Mouse (Mus musculus) C2C12 (cell line): ENCODE results near the gene Mlip. TPM values are rescaled to one million over a fixed set of nuclear protein-coding genes. Genes with fewer than 3 reads are reported as not detected.
"Not testable (repeated sequence)": the region's sequence is repeated elsewhere in the genome, so short reads cannot be mapped to it uniquely, and the experiment has no call there.

ENCODE experiments used
- H3K27me3 ChIP-seq: one replicate; pipeline ENCODE4 v1.6.1; 2011; ENCODE audit not compliant: control insufficient read depth, insufficient read depth, insufficient read length
- H3K36me3 ChIP-seq: one replicate; pipeline ENCODE4 v1.6.1; 2011; ENCODE audit not compliant: control insufficient read depth, insufficient read depth
- H3K4me3 ChIP-seq: one replicate; pipeline ENCODE4 v1.5.1; 2011; ENCODE audit warnings: mild to moderate bottlenecking, control low read depth; ENCODE audit not compliant: poor library complexity, insufficient read depth, severe bottlenecking
- H3K79me2 ChIP-seq: one replicate; pipeline ENCODE4 v1.6.1; 2011; ENCODE audit not compliant: control insufficient read depth, insufficient read depth
- H3K79me3 ChIP-seq: one replicate; pipeline ENCODE4 v1.6.1; 2011; ENCODE audit warnings: low read depth, control low read depth
- H3ac ChIP-seq: one replicate; pipeline ENCODE3; 2011; ENCODE audit warnings: low read depth; ENCODE audit not compliant: control insufficient read depth, insufficient read length
- CEBPB ChIP-seq: IDR thresholded peaks from one replicate; pipeline ENCODE4 v1.6.1; 2011; ENCODE audit warnings: low read depth, mild to moderate bottlenecking, control low read depth, moderate library complexity
- CTCF ChIP-seq: IDR thresholded peaks from one replicate; pipeline ENCODE4 v1.5.1; 2011; ENCODE audit not compliant: control insufficient read depth, insufficient read depth, insufficient read length
- FOSL1 ChIP-seq: IDR thresholded peaks from one replicate; pipeline ENCODE4 v1.8.0; 2011; ENCODE audit warnings: mild to moderate bottlenecking, low read length; ENCODE audit not compliant: poor library complexity, insufficient read depth, severe bottlenecking
- MAX ChIP-seq: IDR thresholded peaks from one replicate; pipeline ENCODE4 v1.6.1; 2011; ENCODE audit warnings: mild to moderate bottlenecking, control low read depth
- MYOD1 ChIP-seq: IDR thresholded peaks from one replicate; pipeline ENCODE4 v1.6.1; 2011; ENCODE audit warnings: low read depth; ENCODE audit not compliant: control insufficient read depth, insufficient read length
- MYOG ChIP-seq: IDR thresholded peaks from one replicate; pipeline ENCODE4 v1.6.1; 2011; ENCODE audit not compliant: control insufficient read depth, insufficient read length; ENCODE audit errors: extremely low read depth
- USF1 ChIP-seq: IDR thresholded peaks from one replicate; pipeline ENCODE4 v1.6.1; 2011; ENCODE audit warnings: low read depth, mild to moderate bottlenecking, control low read depth, moderate library complexity
- polyA plus RNA-seq: library from polyadenylated mRNA; unstranded; fragments of >200 nt; fragmentation: generic; extraction: Trizol; gene quantifications from one replicate; pipeline ENCODE4 v1.2.1, GENCODE M21; 2012; ENCODE audit warnings: missing spikeins

Mlip gene
- polyA plus RNA-seq, 1 experiment = 0.02 TPM

DNA sequence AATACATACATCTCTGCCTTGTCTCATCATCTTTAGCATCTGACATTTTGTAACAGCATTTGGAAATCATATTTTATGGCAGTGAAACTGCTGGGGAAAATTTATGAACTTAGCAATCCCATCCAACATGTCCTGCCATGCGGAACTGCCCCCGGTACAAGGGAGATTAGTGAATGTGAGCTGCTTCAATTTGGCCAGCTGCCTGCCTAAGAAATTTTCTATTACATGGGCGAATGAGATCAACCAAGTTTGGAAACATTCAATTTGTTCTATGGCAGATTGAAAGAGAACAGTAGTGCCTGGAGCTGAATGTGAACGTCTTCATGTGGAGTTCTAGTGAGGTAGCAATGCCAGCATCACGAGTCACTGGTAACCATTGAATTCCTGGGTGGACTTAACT is 191.0 kb downstream of the Mlip start:
- Histone ChIP-seq H3ac (no peak overlapping the region), H3K27me3 (no peaks in the 10 kb centered on the region), H3K36me3 (no peaks in the 10 kb centered on the region), H3K79me2 (no peaks in the 10 kb centered on the region), H3K4me3 (no peak overlapping the region), H3K79me3 (no peaks in the 10 kb centered on the region)
- TF ChIP-seq FOSL1 (no peak), MAX (no peak), MYOG (no peak), CEBPB (no peak), USF1 (no peak), MYOD1 (no peak), CTCF (no peak)

DNA sequence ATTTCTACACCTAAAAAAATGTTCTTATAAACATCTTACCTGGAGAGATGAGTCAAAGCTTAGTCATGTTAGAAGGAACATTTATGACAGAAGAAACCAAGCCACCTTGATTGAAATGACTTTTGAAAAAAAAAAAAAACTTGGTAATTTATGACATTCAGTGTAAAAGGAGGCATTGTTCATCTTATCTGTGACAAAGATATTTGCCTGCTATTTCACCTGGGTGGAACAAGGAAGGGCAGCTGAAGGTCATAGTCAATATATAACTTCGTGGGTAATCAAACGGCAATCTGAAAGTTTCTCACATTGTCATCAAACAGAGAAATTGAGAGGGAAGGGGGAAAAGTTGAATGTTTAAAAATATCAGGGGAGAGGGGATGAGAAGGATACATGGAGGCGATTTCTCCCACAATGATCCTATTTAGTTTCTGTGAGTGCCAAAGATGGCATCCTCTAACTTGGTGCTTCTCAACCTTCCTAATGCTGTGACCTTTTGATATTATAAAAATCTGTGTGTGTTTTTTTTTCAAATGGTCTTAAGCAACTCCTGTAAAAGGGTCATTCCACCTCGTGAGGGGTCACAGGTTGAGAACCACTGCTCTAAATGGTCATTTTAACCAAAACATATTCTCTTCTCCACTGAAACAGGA is 192.4 kb downstream of the Mlip start:
- Histone ChIP-seq H3K79me3 (no peaks in the 10 kb centered on the region), H3K4me3 (no peak overlapping the region), H3K27me3 (no peaks in the 10 kb centered on the region), H3K36me3 (no peaks in the 10 kb centered on the region), H3ac (no peak overlapping the region), H3K79me2 (no peaks in the 10 kb centered on the region)
- TF ChIP-seq USF1 (no peak), MAX (no peak), CEBPB (no peak), FOSL1 (no peak), MYOD1 (no peak), MYOG (no peak), CTCF (no peak)

DNA sequence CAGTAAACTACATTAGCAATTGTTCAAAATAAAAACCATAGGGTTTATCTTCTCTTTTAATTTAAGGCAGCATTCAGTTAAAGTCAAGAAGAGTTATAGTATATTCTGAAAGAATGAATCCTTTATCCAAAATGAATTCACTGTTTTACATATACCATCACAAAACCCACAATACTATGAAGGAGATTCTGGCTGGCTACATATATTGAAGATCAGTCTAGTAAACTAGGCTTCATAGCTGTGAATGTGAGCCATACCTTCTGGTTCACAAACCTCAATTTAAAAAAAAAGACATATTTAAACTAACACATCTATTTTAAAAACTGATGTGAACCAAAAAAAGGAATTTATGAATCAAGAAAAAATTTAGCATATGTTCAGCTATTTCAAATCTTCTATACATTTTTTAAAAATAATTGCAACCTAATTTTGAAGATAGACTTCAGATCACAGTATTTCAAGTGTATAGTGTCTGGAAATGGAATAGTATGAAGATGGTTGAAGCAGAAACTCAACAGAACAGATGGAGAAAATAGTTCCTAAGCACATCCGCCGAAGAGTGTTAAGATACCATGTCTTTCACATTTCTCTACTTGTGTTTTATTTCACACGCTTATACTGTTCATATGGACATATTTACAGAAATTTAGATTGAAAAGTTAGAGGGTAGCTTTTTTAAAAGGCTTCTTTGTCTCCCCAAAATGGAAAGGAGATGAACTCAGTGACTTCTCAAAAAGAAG is 204.1 kb downstream of the Mlip start:
- no peak overlapping the region for H3ac ChIP-seq
- no peaks in the 10 kb centered on the region for H3K36me3 ChIP-seq
- H3K79me2 ChIP-seq = no peaks in the 10 kb centered on the region
- no peak overlapping the region for H3K4me3 ChIP-seq
- H3K27me3 ChIP-seq = no peaks in the 10 kb centered on the region
- no peaks in the 10 kb centered on the region for H3K79me3 ChIP-seq
- TF ChIP-seq MYOD1 = no peak
- no peak for TF ChIP-seq USF1
- no peak for TF ChIP-seq FOSL1
- TF ChIP-seq MYOG = no peak
- no peak for TF ChIP-seq CEBPB
- TF ChIP-seq MAX = no peak
- TF ChIP-seq CTCF = no peak

DNA sequence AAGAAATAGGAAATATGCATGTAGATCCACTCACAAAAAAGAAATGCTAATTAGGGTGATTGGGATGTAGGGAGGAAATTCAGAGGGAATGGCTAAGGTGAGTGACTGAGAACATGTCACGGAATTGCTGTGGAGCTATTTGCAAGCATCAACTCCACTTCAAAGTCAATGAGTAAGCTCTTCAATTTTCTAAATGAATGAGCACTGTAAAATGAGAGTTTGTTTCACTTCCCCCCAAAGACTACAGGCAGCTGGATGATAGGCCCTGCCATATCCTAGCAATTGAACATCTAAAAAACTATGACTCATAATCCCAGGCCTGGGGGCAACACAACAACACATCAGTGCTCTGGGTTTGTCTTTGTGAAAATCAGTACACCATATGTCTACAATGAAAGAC is 233.0 kb downstream of the Mlip start:
- no peaks in the 10 kb centered on the region for H3K79me3 ChIP-seq
- no peak for TF ChIP-seq MYOD1
- TF ChIP-seq MAX = no peak
- no peak for TF ChIP-seq CTCF
- TF ChIP-seq USF1 = no peak
- no peak for TF ChIP-seq MYOG
- TF ChIP-seq CEBPB = no peak
- no peak for TF ChIP-seq FOSL1
- no peaks in the 10 kb centered on the region for H3K36me3 ChIP-seq
- H3ac ChIP-seq = no peak overlapping the region
- no peaks in the 10 kb centered on the region for H3K27me3 ChIP-seq
- H3K79me2 ChIP-seq = no peaks in the 10 kb centered on the region
- H3K4me3 ChIP-seq = no peak overlapping the region

DNA sequence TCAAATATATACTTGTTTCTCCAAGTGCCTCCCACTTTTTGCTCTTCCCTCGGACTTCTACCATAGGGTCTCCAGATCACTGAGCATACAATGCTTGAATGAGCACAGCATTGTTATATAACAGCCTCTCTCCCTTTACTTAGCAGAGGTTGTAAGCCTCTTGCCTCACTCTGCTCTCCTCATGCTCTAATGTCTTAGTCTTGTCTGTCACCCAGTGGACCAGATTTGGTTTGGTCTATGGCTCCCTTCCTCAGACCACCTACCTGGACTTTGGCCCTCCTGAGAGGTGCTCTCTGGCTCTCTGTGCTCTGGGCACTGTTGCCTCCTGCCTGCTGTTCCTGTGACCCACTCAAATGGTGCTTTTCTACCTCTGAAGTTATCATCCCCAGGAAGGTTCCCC is 255.9 kb downstream of the Mlip start:
- H3K36me3 ChIP-seq = no peaks in the 10 kb centered on the region
- no peak for TF ChIP-seq USF1
- TF ChIP-seq MYOD1 = no peak
- TF ChIP-seq FOSL1 = no peak
- TF ChIP-seq MAX = no peak
- no peak for TF ChIP-seq CEBPB
- no peak for TF ChIP-seq CTCF
- no peak for TF ChIP-seq MYOG
- no peak overlapping the region for H3K4me3 ChIP-seq

DNA sequence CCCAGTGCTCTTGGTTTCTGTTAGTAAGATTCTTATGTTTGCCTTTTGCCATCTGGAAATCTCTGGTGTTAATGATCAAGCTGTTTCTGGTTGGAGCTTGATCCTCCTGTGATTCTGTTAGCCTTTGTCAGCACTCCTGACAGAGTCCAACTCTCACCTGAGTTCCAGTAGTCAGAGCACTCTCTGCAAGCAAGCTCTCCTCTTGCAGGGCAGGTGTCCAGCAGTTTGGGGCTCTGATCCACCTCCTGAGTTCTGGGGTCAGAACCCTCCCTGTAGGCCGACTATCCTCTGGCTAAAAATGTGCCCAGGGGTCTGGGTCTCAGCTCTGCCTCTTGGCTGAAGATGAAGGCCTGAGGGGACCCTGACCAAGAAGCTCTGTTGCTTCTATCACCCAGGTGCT is 269.5 kb downstream of the Mlip start:
- not testable (repeated sequence) for H3ac ChIP-seq, H3K79me2 ChIP-seq, H3K79me3 ChIP-seq, H3K27me3 ChIP-seq, H3K36me3 ChIP-seq, H3K4me3 ChIP-seq

More for the DNA sequence above, 255.9 kb downstream of the Mlip start:
- Histone ChIP-seq H3K79me3 (no peaks in the 10 kb centered on the region), H3ac (no peak overlapping the region), H3K79me2 (no peaks in the 10 kb centered on the region), H3K27me3 (no peaks in the 10 kb centered on the region)
